Mouse (Mus musculus): ENCODE results near the gene Alkbh2. TPM values are rescaled to one million over a fixed set of nuclear protein-coding genes. Genes with fewer than 3 reads are reported as not detected.

The Alkbh2 gene
- total RNA-seq, 2 experiments from 2014 or later, result 4.8 to 6.4 TPM

- peak; percentile 66 for DNase-seq
These were observed 18.2 kb upstream of the Alkbh2 start, which contains the start of gene Acacb for GRCm38 (mm10) chr5:114146028-114146888. Gene Acacb (plus strand): TSS chr5:114146535.

- DNase-seq, result peak; percentile 95
These were observed 11.2 kb upstream of the Alkbh2 start for GRCm38 (mm10) chr5:114139175-114139574.

GRCm38 (mm10) chr5:114138277-114139164 is 10.5 kb upstream of the Alkbh2 start:
- DNase-seq, result peak; percentile 48

- peak; percentile 56 for DNase-seq
These were observed 9.7 kb upstream of the Alkbh2 start for GRCm38 (mm10) chr5:114137481-114138276.

- no peak for DNase-seq
These were observed 7.5 kb upstream of the Alkbh2 start for GRCm38 (mm10) chr5:114135516-114135915.

- peak; percentile 81 for DNase-seq
These were observed 6.1 kb upstream of the Alkbh2 start for GRCm38 (mm10) chr5:114134091-114134534.

GRCm38 (mm10) chr5:114132841-114133240 is 4.8 kb upstream of the Alkbh2 start:
- no peak for DNase-seq

- DNase-seq, result peak; percentile 80
These were observed 3.5 kb upstream of the Alkbh2 start for GRCm38 (mm10) chr5:114131521-114131840.

- peak; percentile 96 for DNase-seq
These were observed 2.9 kb upstream of the Alkbh2 start for GRCm38 (mm10) chr5:114130698-114131520.

GRCm38 (mm10) chr5:114130211-114130605 is 2.2 kb upstream of the Alkbh2 start, which contains the start of gene Ung:
Gene Ung (plus strand): TSS chr5:114130386.
- DNase-seq, result peak; percentile 57

- no peak for DNase-seq
These were observed 1.7 kb upstream of the Alkbh2 start for GRCm38 (mm10) chr5:114129550-114130210.

- no peak for DNase-seq
These were observed 1.3 kb downstream of the Alkbh2 start for GRCm38 (mm10) chr5:114126499-114127244.

GRCm38 (mm10) chr5:114126008-114126407 is 2.0 kb downstream of the Alkbh2 start:
- no peak for DNase-seq

- DNase-seq, result no peak
These were observed 8.2 kb downstream of the Alkbh2 start for GRCm38 (mm10) chr5:114119806-114120205.

GRCm38 (mm10) chr5:114116586-114116985 is 11.4 kb downstream of the Alkbh2 start:
- no peak for DNase-seq

- DNase-seq, result no peak
These were observed 13.0 kb downstream of the Alkbh2 start for GRCm38 (mm10) chr5:114115030-114115429.

- no peak for DNase-seq
These were observed 14.7 kb downstream of the Alkbh2 start for GRCm38 (mm10) chr5:114113334-114113733.

- no peak for DNase-seq
These were observed 21.6 kb downstream of the Alkbh2 start for GRCm38 (mm10) chr5:114106391-114106935.

GRCm38 (mm10) chr5:114102807-114103206 is 25.2 kb downstream of the Alkbh2 start:
- DNase-seq, result no peak

GRCm38 (mm10) chr5:114101873-114102272 is 26.1 kb downstream of the Alkbh2 start:
- DNase-seq, result no peak
